Mouse (Mus musculus) right cerebral cortex, postnatal 14 days (tissue): Measurements from ENCODE around the gene Elmod1.
A peak's percentile ranks its signal among the peaks of the same experiment; 100 is the strongest.
"Not testable (repeated sequence)": the region's sequence is repeated elsewhere in the genome, so short reads cannot be mapped to it uniquely, and the experiment has no call there.

Source experiments
- DNase-seq: peaks from one replicate; pipeline ENCODE4 v3.0.0; 2022

Elmod1 gene

GRCm38 (mm10) chr9:53975122-53975518 lies at the start of gene Elmod1:
Elmod1 (minus strand) TSS chr9:53975301.
- peak; percentile 75 for DNase-seq

DNA sequence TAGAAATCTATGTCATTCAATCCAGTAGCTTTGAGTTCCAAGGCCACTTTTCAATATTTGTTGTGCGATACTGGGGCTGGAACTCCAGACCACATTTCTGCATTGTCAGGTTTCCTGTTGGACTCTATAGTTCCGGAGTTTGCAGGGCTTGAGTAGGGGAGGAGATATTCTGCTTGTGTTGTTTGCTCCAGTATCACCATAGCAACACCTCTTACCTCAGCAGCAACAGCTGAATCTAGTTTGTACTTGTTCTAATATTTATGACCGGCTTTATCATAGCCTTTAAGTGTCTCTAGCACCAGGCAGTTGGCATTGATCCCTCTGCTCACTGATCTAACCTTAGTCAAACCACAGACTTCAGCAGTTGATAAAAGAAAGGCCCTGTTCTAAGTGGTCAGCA lies 47.7 kb upstream of the Elmod1 start:
- DNase-seq: no peak

GRCm38 (mm10) chr9:53994528-53994927 lies 19.4 kb upstream of the Elmod1 start:
- no peak for DNase-seq

GRCm38 (mm10) chr9:53992567-53992966 lies 17.5 kb upstream of the Elmod1 start:
- DNase-seq: not testable (repeated sequence)

GRCm38 (mm10) chr9:53990921-53991320 lies 15.8 kb upstream of the Elmod1 start:
- DNase-seq: peak; percentile 16

DNA sequence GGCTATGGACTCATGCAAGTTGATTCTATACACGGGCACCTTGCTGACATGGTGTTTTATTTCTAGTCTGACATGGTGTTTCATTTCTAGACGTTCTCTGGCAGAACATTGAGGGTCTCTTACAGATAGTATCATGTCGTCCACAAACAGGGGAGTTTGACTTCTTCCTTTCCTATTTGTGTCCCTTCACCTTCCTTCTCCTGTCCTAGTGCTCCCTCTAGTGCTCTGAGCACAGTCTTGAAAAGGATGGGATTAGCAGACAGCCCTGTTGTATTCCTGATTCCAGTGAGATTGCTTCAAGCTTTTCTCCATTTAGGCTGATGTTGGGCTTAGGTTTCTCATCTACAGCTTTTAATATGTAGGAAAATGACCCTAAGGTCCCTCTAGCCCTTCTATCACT lies 11.9 kb upstream of the Elmod1 start:
- peak; percentile 44 for DNase-seq

- DNase-seq: peak; percentile 69
Measured at GRCm38 (mm10) chr9:53984868-53985267, 9.8 kb upstream of the Elmod1 start.

DNA sequence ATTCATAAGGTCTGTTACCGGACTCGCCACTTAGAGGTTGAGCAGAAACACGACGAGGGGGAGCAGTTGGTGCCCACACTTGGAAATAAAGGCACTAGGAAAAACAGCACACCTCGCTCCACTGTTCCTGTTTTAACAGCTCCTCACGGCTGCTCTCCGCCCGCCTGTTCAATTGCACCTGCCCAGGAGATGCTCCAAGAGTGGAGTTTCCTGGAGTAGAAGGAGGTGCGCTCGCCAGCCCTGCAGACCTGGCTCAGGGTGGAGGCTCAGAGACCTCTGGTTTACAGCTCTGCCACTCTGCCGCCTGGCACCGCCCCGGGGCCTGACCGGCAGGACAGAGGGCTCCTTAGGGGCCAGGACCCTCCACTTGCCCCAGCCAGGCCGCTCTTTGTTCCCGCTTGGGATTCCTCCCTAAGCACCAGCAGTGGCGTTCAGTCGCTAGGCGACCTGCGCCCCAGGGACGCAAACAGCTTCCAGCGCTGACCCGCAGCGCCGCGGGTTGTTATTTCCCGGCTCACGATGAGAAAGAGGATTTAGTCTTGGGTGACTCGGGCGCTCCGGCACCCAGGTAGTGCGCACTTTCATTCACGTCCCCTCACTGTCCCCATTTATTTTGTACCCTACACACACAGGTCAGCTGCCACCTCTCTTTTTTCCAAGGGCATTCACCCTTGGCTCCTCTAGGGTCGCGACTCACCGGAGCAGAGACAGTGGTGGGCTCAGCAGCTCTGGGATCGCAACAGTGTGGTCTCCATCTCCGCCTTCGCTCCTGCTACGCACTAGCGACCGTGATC lies 576 bp downstream of the Elmod1 start:
- DNase-seq: peak; percentile 38

DNA sequence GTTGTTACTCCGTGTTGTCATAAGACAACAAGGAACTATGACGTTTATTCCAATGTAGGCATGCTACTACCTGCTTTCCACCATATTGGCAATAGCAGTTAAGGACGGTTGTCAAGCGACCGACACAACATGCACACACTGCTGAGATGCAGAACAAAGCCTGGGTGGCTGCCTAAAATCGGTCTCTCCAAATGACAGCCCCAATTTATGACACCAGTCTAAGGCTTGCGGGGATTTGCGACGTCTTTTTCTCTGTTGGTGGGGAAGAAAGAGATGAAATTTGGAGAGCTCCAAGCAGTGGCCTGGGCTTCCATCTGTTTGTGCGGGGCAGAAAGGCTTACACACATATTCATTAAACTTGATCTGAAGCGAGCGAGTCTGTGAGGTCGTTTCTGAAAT lies 1.2 kb downstream of the Elmod1 start:
- DNase-seq: peak; percentile 18

DNA sequence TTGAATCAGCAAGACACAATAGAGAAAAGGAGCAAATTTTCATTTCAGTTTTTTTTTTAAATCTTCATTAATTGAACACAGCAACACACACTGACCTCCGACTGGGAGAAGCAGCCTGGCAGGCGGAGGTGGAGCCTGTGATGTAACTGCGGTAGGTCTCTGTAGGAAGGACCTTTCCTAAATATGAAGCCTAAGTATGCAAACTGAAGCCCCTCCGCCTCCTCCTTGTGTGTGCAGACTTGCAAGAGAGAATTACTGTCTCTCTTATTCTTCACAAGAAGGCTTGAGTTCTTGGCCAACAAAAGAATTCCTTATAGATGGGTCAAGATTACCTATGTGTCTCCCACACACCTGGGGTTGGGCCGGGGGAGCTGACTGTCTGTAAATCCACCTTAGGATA lies 1.9 kb downstream of the Elmod1 start:
- peak; percentile 11 for DNase-seq

- no peak for DNase-seq
Measured at GRCm38 (mm10) chr9:53972358-53972757, 2.7 kb downstream of the Elmod1 start.

DNA sequence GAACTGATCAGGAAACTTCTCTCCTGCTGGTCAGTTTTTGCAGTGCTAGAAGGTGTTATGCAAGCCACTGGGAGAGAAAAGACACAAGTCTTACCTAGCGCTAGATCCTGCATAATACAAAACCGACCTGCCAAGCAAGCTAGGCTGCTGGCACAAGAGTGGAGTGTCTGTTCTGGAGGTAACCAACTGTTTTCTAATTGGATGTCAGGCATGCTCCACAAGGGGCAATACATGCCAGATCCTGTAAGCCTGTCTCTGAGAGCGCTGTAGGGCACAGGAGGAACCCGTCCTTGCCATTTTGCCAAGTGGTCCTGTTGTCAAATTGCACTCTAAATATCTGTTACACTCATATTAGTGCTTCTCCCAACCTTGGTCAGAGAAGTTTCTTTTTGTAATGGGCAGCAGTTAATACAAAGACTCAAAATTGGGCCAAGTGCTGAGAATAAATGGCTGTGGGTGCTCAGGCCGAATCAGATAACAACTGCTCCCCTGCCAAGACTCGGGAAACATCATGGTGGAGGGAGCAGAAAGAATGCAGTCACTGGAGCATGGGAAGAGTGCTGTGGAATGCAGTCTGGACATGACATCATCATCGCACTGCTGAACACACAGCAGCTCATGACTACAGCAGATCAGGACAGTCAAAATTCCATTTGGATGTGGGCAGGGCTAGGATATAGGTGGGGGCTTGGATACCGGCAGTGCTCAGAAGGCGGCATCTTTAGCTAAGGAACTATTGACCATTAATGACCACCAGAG lies 7.3 kb downstream of the Elmod1 start:
- no peak for DNase-seq

DNA sequence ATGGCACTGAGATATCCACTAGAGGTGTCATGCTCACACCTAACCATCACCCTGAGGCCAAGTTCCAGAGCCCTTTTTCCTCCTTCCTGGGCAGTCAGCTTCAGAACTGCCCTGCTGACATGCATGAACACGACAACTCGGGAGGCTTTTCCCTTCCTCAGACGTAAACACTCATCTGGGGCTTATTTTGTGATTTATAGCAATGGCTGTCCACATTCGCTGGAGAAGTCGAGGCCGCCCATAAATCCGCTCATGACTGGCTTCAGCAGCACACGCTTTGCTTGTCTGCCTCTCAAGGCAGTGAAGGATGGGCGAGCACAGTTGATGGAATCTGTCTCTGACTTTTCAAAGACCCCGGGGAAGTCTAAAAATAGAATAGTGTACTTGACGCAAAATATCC lies 18.1 kb downstream of the Elmod1 start:
- no peak for DNase-seq

- DNase-seq: no peak
Measured at GRCm38 (mm10) chr9:53954853-53955252, 20.2 kb downstream of the Elmod1 start.

DNA sequence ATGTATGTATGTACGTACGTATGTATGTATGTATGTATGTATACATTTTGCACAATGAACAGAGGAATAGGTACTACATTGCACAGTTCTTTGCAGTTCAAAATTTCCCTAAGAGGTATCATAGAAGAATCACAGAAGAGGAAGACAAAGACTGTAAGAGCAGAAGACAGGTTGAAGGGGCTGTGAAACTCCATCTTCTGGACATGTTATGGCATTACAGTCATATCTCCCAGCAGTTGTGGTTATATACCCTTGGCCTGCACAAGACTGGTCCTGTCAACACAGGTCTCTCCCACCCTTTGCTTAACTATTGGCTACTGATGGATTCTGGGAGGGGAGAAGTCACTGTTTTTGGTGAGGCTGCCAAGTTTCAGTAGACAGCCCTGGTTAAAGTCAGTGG lies 27.6 kb downstream of the Elmod1 start:
- DNase-seq: no peak

DNA sequence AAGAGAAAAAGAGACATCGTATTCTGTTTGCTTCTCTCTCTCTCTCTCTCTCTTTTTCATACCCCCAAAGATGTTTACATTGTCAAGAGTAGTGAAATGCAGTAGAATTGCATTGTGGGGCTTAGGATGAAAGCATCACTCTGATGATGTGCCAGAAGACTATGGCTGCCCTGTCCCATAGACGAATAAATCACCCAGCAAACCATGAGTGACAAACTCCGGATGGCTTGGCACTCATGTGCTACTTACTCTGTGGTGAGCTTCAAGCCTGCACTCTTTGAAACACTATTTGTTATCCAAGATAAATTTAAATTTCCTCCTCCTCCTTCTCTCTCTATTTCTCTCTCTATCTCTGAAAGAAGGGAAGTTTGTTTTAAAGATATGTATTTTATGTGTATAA lies 36.5 kb downstream of the Elmod1 start:
- DNase-seq: no peak

GRCm38 (mm10) chr9:53934179-53934578 lies 40.9 kb downstream of the Elmod1 start:
- DNase-seq: peak; percentile 72

- no peak for DNase-seq
Measured at GRCm38 (mm10) chr9:53933375-53933774, 41.7 kb downstream of the Elmod1 start.

DNA sequence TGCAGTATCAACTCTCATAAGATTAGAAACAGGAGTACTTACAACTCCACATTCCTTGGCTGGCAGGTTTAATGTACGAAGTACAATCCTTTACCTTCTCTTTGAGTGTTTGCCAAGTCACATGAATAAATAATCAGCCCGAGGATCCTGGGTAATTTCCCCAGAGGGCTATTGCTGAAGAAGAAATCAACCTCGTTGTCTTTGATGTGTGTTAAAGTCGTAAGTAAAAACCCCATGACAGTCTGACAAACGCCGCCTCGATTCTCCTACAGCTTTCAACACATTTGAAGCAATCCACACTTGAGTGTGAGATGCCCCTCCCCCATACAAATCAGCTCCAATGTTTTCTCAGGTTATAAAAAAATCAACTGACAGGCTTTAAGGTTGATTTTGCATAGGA lies 44.2 kb downstream of the Elmod1 start:
- no peak for DNase-seq

DNA sequence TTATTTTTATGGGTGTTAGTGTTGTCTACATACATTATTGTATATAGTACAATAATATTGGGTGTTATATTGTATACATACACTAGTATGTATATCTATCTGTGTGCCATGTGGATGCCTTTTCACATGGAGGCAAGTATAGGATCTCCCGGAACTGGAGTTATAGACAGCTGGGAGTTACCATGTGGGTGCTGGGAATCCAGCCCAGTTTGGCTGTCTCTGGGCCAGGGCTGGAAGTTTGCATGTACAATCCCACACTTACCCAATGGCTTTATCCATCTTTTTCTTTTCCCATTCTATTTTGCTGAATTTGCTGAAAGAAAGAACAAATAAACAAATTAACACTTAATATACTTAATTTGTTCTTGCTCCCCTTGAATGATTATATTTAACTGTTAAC lies 54.0 kb downstream of the Elmod1 start:
- DNase-seq: no peak

GRCm38 (mm10) chr9:53915929-53916721 lies 59.0 kb downstream of the Elmod1 start:
- no peak for DNase-seq

DNA sequence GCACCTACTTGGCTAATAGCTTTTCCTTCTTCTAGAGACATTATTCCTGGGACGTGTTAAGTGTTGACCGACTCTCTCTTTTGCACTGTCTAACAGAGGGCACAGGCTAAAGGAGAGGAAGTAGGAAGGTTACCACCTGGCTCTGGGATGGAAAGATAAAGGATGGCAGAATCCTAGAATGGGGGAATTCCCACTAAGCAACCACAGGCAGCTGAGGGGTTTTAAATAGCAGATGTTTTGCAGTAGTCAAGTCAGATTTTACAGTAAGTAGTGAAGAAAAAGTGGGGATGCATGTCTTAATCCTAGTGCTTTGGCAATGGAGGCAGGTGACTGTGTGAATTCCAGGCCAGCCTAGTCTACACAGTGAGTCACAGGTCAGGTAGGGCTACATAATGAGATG lies 64.3 kb downstream of the Elmod1 start:
- DNase-seq: no peak

DNA sequence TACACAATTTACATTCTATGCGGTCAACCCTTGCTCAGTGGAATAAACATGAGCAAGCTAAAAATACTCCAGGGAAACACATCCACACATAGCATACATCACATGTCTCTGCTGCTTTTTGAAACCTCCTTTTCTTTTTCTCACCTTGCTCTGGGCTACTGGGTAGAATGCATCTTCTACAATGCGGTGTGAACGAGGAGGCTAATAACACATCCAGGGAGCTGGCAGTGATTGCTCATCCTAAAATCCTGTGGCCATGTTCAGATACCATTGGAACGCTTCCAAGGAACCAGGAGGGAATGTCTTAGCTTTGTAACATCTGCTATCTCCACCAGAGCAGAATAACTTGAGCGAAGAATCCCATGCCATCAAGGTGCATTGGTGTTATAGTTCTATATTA lies 64.8 kb downstream of the Elmod1 start:
- no peak for DNase-seq

GRCm38 (mm10) chr9:53906798-53907197 lies 68.3 kb downstream of the Elmod1 start:
- DNase-seq: no peak
